ENCODE assay signal across 8 mouse cellular contexts in the genomic region with DNA sequence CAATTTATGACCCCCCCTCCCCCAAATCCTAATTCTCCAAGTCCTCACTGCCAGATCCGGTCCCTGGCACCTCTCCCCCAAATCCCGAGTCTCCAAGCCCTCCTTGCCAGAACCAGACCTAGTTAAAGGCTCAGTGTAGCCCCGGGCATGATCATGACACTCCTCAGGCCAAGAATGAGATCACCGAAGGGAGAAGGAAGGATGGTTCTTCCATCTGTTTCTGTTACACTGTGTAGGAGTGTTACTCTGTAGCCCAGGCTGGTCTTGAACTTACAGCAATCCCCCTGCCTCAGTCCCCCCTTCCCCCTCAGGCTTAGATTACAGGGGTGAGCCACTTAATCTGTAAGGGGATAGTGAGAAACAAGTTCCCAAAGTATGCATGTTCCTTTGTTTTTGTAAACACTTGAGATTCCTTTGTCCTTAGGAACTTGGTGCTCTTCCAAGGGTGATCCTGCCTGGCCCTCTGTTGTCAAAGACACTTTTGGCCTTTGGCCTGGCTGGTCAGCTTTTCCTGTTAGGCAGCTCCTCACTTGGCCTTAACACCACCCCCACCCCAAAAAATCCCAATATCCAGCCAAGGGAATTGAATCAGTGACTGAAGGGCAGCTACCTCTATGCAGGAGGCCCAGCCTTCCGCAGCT. TPM values are rescaled to one million over a fixed set of nuclear protein-coding genes. Genes with fewer than 3 reads are reported as not detected.
DNase-seq lines count a peak whose midpoint lies in the region.

No protein-coding gene starts in this region.

- DNase-seq in gastrocnemius, adult 18-20 months (ENCODE audit: low spot score), result peak; percentile 52
- no peak for DNase-seq in gastrocnemius, postnatal 10 days
- peak; percentile 84 for DNase-seq in adipocyte (ENCODE audit: low spot score)
- peak; percentile 39 for DNase-seq in gastrocnemius, postnatal 14 days
- peak; percentile 87 for DNase-seq in kidney, adult 9 months
- no peak for DNase-seq in frontal cortex, adult 2 months (ENCODE audit: extremely low spot score in 1 of 2, low spot score in 1 of 2)
- no peak for DNase-seq in layer of hippocampus, adult 9-10 months (ENCODE audit: low spot score)
- DNase-seq in ovary, postnatal 14 days (ENCODE audit: low spot score), result no peak

- intact Hi-C loops in gastrocnemius, postnatal 14 days (cut with DNase I; ENCODE audit: low total_unique reads), result loop anchor here (10.0 kb wide), 2 partner anchors 302 to 402 kb away; no protein-coding TSS in a partner anchor

RNA-seq across cellular contexts. Expression of a gene that starts 2.8 kb away (rescaled TPM):
- under 1 TPM; 0.16 to 0.55 TPM for total RNA-seq in gastrocnemius, adult 18-20 months (2021)
- total RNA-seq in gastrocnemius, postnatal 10 days (2021), result under 1 TPM; 0.38 to 0.66 TPM
- under 1 TPM; 0.51 to 0.78 TPM for total RNA-seq in gastrocnemius, postnatal 14 days (2021)
- polyA plus RNA-seq in frontal cortex, adult 2 months (2012; rRNA removed), result 0.27 and 0.44 TPM in 2 replicates

Comparison
In these comparisons a context has a peak if more than half of its experiments do, and no peak if none do; other contexts are left out.
1. DNase-seq: peak in gastrocnemius, adult 18-20 months (single experiment), adipocyte (single experiment), gastrocnemius, postnatal 14 days (single experiment) and kidney, adult 9 months (single experiment); none in gastrocnemius, postnatal 10 days (single experiment), frontal cortex, adult 2 months (0 of 2), layer of hippocampus, adult 9-10 months (single experiment) and ovary, postnatal 14 days (single experiment).